Mouse (Mus musculus): ENCODE measurements around the gene Slc4a10.

Gene Slc4a10

DNA sequence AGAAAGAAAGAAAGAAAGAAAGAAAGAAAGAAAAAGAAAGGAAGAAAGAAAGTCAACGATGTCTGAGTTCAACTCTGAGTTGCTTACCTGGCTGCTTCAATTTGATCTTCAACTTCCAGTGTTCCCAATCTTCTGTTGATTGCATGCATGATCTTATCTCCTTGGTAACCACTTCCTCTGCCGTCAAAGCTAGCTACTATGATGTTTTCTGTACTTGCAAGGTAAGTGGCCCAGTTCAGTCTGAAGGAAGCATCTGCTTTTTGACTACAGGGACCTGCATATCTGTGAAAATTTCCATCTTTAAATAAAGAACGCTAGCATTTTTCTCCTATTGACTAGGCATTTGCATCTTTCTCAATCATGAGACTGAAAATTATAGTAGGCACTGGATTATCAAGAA lies 305.8 kb downstream of the Slc4a10 start:
- DNase-seq (ENCODE audit: low spot score), result no peak

DNA sequence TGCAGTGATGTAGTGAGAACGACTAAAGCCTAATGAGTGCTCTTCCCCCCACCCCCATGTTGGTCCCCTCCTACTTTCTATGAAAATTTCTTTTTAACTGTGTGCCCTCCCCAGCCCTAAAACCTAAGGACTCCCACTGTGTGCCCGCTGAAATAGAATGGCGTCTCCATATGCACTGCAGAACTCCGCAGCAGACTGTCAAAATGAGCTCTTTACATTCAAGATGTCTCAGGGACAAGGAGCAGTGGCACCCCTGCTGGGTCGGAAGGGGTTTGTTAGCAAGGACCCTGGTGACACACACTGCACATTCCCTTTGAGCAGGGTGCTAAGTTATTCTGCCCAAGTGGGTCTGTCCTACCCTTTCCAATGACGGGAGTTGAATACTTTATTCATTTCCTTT lies 309.5 kb downstream of the Slc4a10 start:
- DNase-seq (ENCODE audit: low spot score), result no peak

DNA sequence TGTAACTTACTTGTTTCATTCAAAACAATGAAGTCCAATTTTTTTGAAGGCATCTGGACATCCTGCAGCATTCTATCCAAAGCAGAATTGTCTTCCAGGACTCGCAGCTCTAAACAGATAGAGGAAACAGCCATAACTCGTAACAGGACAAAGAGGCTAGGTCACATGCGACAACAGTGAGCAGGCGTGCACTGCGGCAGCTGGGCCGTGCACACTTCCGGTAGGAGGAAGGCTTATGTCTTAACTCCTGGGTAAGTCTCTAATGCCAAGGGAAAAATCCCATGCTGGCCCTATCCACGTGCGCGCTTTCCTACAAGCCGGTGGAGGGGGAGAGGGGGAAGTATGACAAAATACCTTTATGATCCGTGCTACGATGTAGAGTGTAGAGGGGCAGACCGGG lies 310.3 kb downstream of the Slc4a10 start:
- no peak for DNase-seq (ENCODE audit: low spot score)

GRCm38 (mm10) chr2:62357259-62357658 lies 311.0 kb downstream of the Slc4a10 start:
- no peak for DNase-seq (ENCODE audit: low spot score)

GRCm38 (mm10) chr2:62360872-62361271 lies 314.6 kb downstream of the Slc4a10 start:
- no peak for DNase-seq (ENCODE audit: low spot score)

GRCm38 (mm10) chr2:62361514-62361913 lies 315.3 kb downstream of the Slc4a10 start:
- no peak for DNase-seq (ENCODE audit: low spot score)

GRCm38 (mm10) chr2:62362211-62362610 lies 315.9 kb downstream of the Slc4a10 start:
- DNase-seq (ENCODE audit: low spot score), result no peak

DNA sequence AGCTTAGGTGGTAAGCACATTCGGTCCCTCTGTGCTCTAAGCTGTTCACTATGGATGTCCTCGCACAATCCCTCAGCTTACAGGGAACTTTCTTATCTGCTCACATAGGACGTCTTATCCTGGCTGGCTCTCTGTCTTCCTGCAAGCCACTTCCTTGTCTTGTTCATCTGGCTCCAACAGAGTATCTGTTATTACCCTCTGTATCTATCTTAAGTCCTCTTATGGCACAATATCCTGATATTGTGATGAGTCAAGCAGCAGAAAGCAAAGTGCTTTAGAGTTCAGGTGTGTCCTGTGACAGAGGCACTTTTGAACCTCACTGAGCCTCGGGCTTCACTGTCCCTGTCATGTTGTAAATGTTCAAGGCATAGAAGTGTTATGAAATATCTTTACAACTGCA lies 317.3 kb downstream of the Slc4a10 start:
- no peak for DNase-seq (ENCODE audit: low spot score)

DNA sequence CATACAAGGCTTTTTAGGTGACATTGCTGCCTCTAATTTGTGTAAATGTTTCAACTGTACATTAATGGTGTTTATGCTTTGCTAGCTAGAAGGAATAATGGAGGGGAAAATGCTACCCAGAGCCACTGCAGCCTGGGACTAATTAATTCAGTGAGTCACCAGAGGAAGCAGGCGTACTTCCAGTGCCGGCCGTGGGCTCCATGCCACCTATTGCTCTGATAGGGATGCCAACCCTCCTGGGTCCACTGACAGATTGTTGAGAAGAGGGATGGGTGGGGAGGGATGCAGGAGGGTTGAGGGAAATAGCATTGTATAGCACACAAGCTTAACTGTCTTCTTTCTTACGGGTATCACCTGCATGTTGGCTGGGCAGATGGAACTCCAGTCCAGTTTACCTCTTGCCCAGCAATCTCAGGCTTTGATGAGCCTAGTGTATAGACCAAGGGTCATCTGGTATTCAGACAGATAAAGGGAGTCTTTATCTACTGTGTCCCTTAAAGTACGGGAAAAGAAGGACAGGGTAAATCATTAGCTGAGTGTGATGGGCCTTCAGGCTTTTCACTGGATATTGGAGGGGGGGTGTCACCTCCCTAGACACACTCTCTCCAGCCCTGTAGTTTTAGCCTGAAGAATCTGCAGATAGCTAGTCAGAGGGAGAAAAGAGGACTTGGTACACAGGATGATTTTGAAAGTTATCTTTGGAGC lies 322.2 kb downstream of the Slc4a10 start:
- no peak for DNase-seq (ENCODE audit: low spot score)

DNA sequence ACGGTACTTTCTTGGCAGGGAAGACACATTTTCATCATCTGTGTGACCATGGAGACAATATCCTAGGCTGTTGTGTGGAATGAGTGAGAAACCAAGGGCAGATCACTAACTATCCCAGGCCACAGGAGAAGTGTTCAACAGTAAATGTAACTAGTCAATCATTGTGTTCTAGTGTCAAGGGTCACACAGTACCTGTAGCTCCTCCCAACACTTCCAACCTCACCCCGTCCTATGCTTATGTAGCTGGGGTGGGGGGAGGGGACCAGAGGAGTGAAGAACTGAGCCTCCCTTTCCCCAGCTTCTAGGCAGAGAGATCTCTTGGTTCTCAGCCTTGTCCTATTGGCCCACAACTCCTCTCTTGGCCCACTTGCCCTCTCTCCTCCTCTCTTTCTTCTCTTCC lies 323.8 kb downstream of the Slc4a10 start:
- DNase-seq (ENCODE audit: low spot score), result no peak

DNA sequence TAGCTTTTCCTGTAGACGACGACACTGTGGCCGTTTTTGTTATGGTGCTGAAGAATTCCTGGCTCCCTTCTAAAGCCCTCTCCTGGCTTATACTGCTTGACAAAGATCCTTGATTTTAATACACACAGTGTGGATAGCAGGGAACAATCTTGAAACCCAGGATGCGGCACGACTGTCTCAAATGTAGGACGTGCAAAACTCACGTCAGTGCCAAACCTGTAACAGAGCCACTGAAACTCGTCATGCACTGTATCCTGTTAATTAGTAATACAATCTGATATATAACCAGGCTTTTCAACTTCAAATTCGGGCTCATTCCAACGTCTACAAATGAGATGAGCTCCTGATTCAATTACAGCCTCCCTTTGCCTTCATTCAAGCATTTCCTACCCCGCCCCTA lies 327.4 kb downstream of the Slc4a10 start:
- DNase-seq (ENCODE audit: low spot score), result no peak

Measured in layer of hippocampus, adult 11-12 months (tissue).